Mouse (Mus musculus) embryonic fibroblast, embryonic 13.5 days (primary cell): ENCODE measurements around the gene Bicdl2.

Source experiments
- CTCF ChIP-seq: IDR thresholded peaks from 2 replicates; pipeline ENCODE4 v1.5.1; 2011; ENCODE audit warnings: mild to moderate bottlenecking, control low read depth, low read length, moderate library complexity, borderline replicate concordance; ENCODE audit not compliant: insufficient read depth
- POLR2A ChIP-seq: IDR thresholded peaks from 2 replicates; pipeline ENCODE4 v1.6.1; 2011; ENCODE audit warnings: low read depth, mild to moderate bottlenecking, control low read depth, low read length, moderate library complexity

- TF ChIP-seq CTCF (no peak), POLR2A (no peak)
These were observed 15.5 kb upstream of the Bicdl2 start, which contains the start of gene Mmp25 for GRCm38 (mm10) chr17:23644613-23645495.
